Mouse (Mus musculus): ENCODE data around the gene Fbxl13. TPM values are rescaled to one million over a fixed set of nuclear protein-coding genes. Genes with fewer than 3 reads are reported as not detected.

Fbxl13 gene
- total RNA-seq, 1 experiment: not detected

DNA sequence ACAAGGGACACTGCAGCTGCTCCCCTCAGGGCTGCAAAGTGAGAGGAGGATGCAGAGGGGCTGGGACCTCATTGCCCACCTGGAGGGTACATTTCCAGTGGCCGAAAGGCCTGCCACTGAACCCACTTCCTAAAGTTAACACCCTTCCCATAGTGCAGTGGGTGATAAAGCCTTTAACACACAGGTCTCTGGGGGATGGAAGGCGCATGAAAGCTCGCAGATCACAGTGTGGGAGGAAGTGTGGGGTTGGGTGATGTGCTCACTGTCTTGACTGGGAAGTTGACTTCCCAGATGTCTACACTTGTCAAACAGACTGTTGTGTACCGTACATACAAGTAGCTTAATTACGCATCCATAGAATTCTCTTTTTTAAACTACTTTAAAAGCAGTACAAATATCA, 165.7 kb downstream of the Fbxl13 start:
- no peak overlapping the region for H3K27ac ChIP-seq (ENCODE audit: insufficient read depth, low read depth, low read length, poor library complexity, severe bottlenecking)
- H3K4me3 ChIP-seq (ENCODE audit: insufficient read depth in 1 of 2, low read depth in 1 of 2, low read length in 2 of 2, poor library complexity in 1 of 2, severe bottlenecking in 1 of 2): no peak overlapping the region
- TF ChIP-seq HCFC1 (IDR thresholded peaks at IDR 0.05; ENCODE audit: borderline replicate concordance, insufficient read depth, low read length) (no peak), ZC3H11A (IDR thresholded peaks at IDR 0.05; ENCODE audit: borderline replicate concordance, low read depth, low read length) (no peak), ZNF384 (IDR thresholded peaks at IDR 0.05; ENCODE audit: low read depth, low read length) (no peak), MAFK (IDR thresholded peaks at IDR 0.05; ENCODE audit: insufficient read depth, low read depth, low read length) (no peak), CHD2 (IDR thresholded peaks at IDR 0.05; ENCODE audit: low read depth, low read length) (no peak)
- no peaks in the 10 kb centered on the region for H3K4me1 ChIP-seq (ENCODE audit: control insufficient read depth in 2 of 2, insufficient read depth in 2 of 2, low read length in 2 of 2, poor library complexity in 1 of 2)
- H3K36me3 ChIP-seq (ENCODE audit: control insufficient read depth, insufficient read depth, low read length, poor library complexity, severe bottlenecking): peaks cover 8% of the 10 kb centered on the region; the same call in 1 of the 2 replicates
- no peak overlapping the region for H3K9ac ChIP-seq (ENCODE audit: insufficient read depth, low read depth, low read length, poor library complexity, severe bottlenecking)
- in situ Hi-C loops (cut with MboI; ENCODE audit: low sequenced_read_pairs in 2 of 2, unreplicated experiment in 2 of 2): no loop called here
- DNase-seq (ENCODE audit: low read depth, low spot score): no peak
- no peaks in the 10 kb centered on the region for H3K9me3 ChIP-seq (ENCODE audit: control insufficient read depth, insufficient read depth, low read depth, low read length)

- H3K4me3 ChIP-seq (ENCODE audit: insufficient read depth in 1 of 2, low read depth in 1 of 2, low read length in 2 of 2, poor library complexity in 1 of 2, severe bottlenecking in 1 of 2): no peak overlapping the region
- TF ChIP-seq HCFC1 (IDR thresholded peaks at IDR 0.05; ENCODE audit: borderline replicate concordance, insufficient read depth, low read length) (no peak), MAFK (IDR thresholded peaks at IDR 0.05; ENCODE audit: insufficient read depth, low read depth, low read length) (no peak), CHD2 (IDR thresholded peaks at IDR 0.05; ENCODE audit: low read depth, low read length) (no peak), ZNF384 (IDR thresholded peaks at IDR 0.05; ENCODE audit: low read depth, low read length) (no peak), ZC3H11A (IDR thresholded peaks at IDR 0.05; ENCODE audit: borderline replicate concordance, low read depth, low read length) (no peak)
- H3K27ac ChIP-seq (ENCODE audit: insufficient read depth, low read depth, low read length, poor library complexity, severe bottlenecking): no peak overlapping the region
- in situ Hi-C loops (cut with MboI; ENCODE audit: low sequenced_read_pairs in 2 of 2, unreplicated experiment in 2 of 2): no loop called here
- H3K36me3 ChIP-seq (ENCODE audit: control insufficient read depth, insufficient read depth, low read length, poor library complexity, severe bottlenecking): peaks cover 8% of the 10 kb centered on the region; the same call in 1 of the 2 replicates
- no peaks in the 10 kb centered on the region for H3K9me3 ChIP-seq (ENCODE audit: control insufficient read depth, insufficient read depth, low read depth, low read length)
- DNase-seq (ENCODE audit: low read depth, low spot score): no peak
- H3K9ac ChIP-seq (ENCODE audit: insufficient read depth, low read depth, low read length, poor library complexity, severe bottlenecking): no peak overlapping the region
- H3K4me1 ChIP-seq (ENCODE audit: control insufficient read depth in 2 of 2, insufficient read depth in 2 of 2, low read length in 2 of 2, poor library complexity in 1 of 2): no peaks in the 10 kb centered on the region
These were observed 167.0 kb downstream of the Fbxl13 start for GRCm38 (mm10) chr5:21478428-21478827.

DNA sequence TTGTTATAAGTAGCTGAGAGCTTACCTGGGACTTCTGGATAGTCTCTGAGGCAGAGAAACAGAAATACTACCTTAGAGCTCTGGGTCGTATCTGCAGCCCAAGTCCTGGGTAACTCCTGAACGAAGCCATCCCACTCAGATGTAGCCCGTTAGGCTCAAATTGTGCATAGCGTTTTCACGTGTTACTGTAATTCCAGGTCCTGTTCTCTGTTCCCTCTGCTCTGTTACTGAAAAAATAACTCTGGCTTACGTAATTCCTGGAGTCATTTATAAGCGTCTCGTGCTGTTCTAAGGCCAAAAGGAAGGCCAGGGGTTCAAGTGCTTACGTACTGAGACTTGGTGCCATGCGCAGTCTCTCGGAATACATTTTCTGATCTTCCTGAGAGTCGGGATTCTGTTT, 177.3 kb downstream of the Fbxl13 start:
- no peak overlapping the region for H3K9ac ChIP-seq (ENCODE audit: insufficient read depth, low read depth, low read length, poor library complexity, severe bottlenecking)
- DNase-seq (ENCODE audit: low read depth, low spot score): no peak
- H3K36me3 ChIP-seq (ENCODE audit: control insufficient read depth, insufficient read depth, low read length, poor library complexity, severe bottlenecking): no peaks in the 10 kb centered on the region
- TF ChIP-seq ZNF384 (IDR thresholded peaks at IDR 0.05; ENCODE audit: low read depth, low read length) (no peak), CHD2 (IDR thresholded peaks at IDR 0.05; ENCODE audit: low read depth, low read length) (no peak), ZC3H11A (IDR thresholded peaks at IDR 0.05; ENCODE audit: borderline replicate concordance, low read depth, low read length) (no peak), HCFC1 (IDR thresholded peaks at IDR 0.05; ENCODE audit: borderline replicate concordance, insufficient read depth, low read length) (no peak), MAFK (IDR thresholded peaks at IDR 0.05; ENCODE audit: insufficient read depth, low read depth, low read length) (no peak)
- H3K4me1 ChIP-seq (ENCODE audit: control insufficient read depth in 2 of 2, insufficient read depth in 2 of 2, low read length in 2 of 2, poor library complexity in 1 of 2): no peaks in the 10 kb centered on the region
- no peak overlapping the region for H3K4me3 ChIP-seq (ENCODE audit: insufficient read depth in 1 of 2, low read depth in 1 of 2, low read length in 2 of 2, poor library complexity in 1 of 2, severe bottlenecking in 1 of 2)
- H3K27ac ChIP-seq (ENCODE audit: insufficient read depth, low read depth, low read length, poor library complexity, severe bottlenecking): no peak overlapping the region
- in situ Hi-C loops (cut with MboI; ENCODE audit: low sequenced_read_pairs in 2 of 2, unreplicated experiment in 2 of 2): no loop called here
- H3K9me3 ChIP-seq (ENCODE audit: control insufficient read depth, insufficient read depth, low read depth, low read length): no peaks in the 10 kb centered on the region

DNA sequence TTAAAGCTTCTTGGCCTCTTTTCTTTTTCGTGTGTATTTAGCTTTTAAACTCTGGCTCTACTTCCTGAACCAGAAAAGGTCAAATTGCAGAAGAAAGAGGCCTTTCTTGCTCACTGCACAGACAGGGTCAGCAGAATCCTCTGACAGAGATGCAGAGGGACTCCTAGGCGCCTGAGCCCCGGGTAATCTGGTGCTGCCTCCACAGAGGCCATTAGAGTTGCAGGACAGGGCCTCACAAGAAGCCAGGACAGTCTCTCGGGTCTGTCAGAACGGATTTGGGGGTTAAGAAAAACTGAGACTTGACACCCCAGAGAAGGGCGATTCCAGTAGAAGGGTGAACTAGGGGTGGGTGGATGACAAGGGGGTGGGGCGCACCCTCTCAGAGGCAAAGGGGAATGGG, 178.0 kb downstream of the Fbxl13 start:
- TF ChIP-seq ZC3H11A (IDR thresholded peaks at IDR 0.05; ENCODE audit: borderline replicate concordance, low read depth, low read length) (no peak), HCFC1 (IDR thresholded peaks at IDR 0.05; ENCODE audit: borderline replicate concordance, insufficient read depth, low read length) (no peak), MAFK (IDR thresholded peaks at IDR 0.05; ENCODE audit: insufficient read depth, low read depth, low read length) (no peak), CHD2 (IDR thresholded peaks at IDR 0.05; ENCODE audit: low read depth, low read length) (no peak), ZNF384 (IDR thresholded peaks at IDR 0.05; ENCODE audit: low read depth, low read length) (no peak)
- no peak overlapping the region for H3K4me3 ChIP-seq (ENCODE audit: insufficient read depth in 1 of 2, low read depth in 1 of 2, low read length in 2 of 2, poor library complexity in 1 of 2, severe bottlenecking in 1 of 2)
- no peak overlapping the region for H3K9ac ChIP-seq (ENCODE audit: insufficient read depth, low read depth, low read length, poor library complexity, severe bottlenecking)
- no peaks in the 10 kb centered on the region for H3K9me3 ChIP-seq (ENCODE audit: control insufficient read depth, insufficient read depth, low read depth, low read length)
- DNase-seq (ENCODE audit: low read depth, low spot score): no peak
- no peak overlapping the region for H3K27ac ChIP-seq (ENCODE audit: insufficient read depth, low read depth, low read length, poor library complexity, severe bottlenecking)
- H3K4me1 ChIP-seq (ENCODE audit: control insufficient read depth in 2 of 2, insufficient read depth in 2 of 2, low read length in 2 of 2, poor library complexity in 1 of 2): no peaks in the 10 kb centered on the region
- no peaks in the 10 kb centered on the region for H3K36me3 ChIP-seq (ENCODE audit: control insufficient read depth, insufficient read depth, low read length, poor library complexity, severe bottlenecking)
- in situ Hi-C loops (cut with MboI; ENCODE audit: low sequenced_read_pairs in 2 of 2, unreplicated experiment in 2 of 2): no loop called here
